Mouse (Mus musculus) naive thymus-derived CD4-positive, alpha-beta T cell, adult 2 months (primary cell): Measurements from ENCODE around the gene Retreg1.
"Not testable (repeated sequence)": the region's sequence is repeated elsewhere in the genome, so short reads cannot be mapped to it uniquely, and the experiment has no call there.

Experiments used
- DNase-seq: peaks from one replicate; pipeline ENCODE4 v3.0.0-alpha.2; 2011; ENCODE audit warnings: low read depth

The Retreg1 gene

DNA sequence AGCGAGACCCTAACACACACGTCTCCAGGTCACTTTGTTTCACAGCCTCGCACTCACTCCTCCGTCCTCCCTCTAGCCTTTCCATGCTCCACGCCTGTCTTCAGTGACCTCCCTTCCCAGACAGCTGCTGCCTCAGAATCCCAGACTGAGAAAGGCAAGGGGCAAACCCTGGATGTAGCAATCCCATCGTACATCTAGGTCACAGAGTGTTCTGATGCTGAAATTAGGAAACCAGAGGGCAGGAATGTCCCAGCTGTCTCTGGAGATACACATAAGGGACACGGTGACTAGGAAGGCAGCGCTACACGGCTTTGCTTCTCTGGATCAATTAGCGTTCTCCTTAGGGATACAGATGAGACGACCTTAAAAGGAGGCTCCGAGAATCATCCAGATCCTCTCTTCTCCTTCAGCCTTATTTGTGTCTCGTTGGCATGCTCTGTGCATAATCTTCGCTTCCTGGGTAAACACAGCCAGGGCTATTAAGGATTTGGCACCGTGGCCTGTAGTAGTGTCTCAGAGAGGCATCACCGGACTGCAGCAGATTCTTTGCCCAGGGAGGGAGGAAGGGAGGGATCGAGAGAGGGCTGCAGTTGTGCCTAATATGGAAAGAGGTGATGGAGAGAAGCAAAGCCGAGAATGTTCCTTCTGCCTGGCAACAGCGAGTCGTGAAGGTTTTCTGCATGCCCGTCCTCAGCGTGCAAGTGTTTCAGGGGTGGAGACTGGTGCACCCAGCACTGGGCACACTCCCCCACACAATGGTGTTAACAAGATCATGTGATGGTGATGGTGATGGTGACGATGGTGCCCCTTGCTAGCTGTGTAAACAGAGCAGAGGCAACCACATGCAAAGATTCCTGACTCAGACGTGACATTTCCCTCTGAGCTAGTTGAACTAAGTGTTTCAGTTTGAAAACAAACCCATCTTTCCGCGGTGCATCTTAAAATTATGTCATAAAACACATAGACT, 105.6 kb downstream of the Retreg1 start:
- DNase-seq, result no peak

DNA sequence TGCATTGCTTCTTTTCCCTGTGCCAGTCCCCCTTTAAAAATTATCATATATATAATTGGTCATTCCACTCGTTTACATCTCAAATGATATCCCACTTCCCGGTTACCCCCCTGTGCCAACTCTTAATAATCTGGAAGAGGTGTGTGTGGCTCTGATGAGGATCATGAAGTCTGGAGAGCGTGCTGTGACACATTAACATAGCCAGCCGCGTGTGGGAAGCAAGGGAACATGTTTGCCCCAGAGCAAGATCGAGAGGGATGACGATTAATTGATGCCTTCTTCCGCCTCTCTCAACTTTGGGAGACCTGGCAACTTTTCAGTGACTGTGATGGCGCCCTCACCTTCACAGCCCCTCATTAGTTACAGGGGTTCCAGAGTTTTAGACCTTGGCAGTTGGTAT, 106.7 kb downstream of the Retreg1 start:
- DNase-seq, result no peak

DNA sequence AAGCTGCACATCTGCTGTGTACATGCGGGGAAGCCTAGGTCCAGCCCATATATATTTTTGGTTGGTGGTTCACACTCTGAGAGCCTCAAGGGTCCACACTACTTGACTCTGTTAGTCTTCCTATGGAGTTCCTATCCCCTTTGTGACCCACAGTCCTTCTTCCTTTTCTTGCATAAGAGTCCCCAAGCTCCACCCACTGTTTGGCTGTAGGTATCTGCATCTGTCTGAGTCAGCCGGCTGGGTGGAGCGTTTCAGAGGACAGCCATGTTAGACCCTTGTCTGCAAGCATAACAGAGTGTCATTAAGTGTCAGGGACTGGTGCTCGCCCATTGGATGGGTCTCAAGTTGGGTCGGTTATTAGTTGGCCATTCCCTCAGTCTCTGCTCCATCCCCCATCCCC, 107.6 kb downstream of the Retreg1 start:
- no peak for DNase-seq

DNA sequence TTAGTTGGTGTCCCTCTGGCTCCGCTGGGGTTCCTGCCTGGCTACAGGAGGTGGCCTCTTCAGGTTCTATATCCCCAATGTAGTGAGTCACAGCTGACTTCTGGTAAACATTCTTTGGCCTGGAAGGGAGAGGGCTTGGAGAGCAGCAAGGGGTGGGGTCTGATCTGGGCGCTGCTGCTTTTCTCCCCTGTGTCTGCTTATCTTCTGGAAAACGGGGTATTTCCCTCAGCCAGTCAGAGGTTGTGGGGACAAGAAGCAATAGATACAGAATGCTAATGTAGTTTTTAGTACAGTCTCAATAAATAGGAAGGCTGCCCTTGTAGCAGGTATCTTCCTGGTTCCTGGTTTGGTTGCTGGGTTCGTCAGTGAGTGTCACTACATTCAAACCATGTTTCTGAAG, 108.1 kb downstream of the Retreg1 start:
- DNase-seq, result no peak

DNA sequence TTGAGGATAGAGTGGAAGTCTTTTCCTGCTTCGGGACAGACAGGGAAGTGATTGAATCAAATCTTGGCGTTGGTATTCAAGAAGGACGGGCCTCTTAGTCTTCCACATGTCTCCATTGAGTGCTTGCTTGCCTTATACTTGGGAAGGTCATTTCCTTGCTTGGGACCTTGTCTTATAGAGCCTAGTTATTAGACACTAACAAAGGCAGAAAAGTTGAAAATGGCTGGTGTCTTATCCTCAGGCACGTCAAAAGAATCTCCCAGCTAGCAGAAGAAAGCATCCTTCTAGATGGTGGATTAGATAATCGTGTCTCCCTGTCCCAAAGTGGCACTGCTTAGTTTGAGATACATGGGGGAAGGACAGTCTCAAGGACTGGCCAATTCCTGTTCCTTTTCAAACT, 113.0 kb downstream of the Retreg1 start:
- DNase-seq, result no peak

DNA sequence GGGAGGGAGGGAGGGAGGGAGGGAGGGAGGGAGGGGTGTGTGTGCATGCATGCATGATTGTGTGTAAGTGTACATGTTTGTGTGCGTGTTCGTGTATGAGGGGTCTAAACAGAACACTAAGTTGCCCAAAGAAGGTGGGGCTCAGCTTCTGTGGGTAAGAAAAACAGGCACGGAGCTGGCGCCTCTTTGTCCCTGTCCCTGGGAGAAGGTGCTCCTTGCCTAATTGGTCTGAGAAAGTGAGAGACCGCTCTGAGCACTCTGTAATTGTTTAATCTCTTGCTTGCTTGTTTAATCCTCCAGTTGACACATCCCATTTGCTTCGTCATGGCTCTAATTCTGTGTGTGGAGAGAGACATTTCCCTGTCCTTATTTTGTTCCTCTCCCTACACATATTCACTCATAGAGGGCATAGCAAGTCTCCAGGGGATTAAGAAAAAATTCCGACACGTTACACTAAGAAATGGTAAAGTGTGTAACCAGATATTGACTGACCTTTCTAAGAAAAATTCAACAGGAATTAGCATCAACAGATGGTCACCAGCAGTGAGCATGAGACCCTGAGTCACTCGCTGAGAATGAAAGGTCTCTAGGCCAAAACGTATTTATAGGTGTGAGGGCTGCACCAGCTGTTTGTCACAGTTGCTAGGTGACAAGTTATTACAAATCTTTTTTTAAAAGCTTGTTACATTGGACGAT, 113.6 kb downstream of the Retreg1 start:
- no peak for DNase-seq

DNA sequence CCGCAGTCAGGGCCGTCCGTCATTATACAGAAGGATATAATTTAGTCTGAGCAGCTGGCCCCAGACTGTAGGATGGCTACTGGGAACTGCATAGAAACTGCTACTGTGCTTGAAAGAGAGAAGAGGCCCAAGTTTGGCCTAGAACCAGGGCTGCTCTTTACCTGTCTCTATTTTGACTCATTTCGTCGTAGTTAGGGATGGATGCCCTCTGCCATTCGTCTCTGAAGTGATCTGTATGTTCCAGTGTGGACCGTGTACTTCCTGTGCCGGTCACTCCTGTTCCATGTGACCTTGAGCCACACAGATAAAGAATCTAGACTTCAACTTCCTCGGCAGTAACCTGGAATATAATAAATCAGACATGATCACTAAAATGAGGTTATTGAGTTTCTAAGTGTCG, 114.7 kb downstream of the Retreg1 start:
- DNase-seq, result no peak

DNA sequence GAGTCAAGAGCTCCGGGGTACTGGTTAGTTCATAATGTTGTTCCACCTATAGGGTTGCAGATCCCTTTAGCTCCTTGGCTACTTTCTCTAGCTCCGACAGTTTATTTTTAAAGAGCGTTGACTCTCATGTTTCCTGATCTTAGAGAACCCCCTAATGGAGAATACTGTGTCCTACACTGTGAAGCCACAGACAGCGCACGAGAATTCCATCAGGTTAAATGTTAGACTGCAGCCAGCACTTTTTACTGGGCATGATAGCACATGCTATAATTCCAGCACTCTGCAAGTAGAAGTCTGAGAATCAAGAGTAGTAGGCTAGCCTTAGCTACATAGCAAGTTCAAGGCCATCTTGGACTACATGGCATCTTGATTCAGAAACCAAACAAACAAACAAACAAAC, 116.4 kb downstream of the Retreg1 start:
- peak; percentile 43 for DNase-seq

DNA sequence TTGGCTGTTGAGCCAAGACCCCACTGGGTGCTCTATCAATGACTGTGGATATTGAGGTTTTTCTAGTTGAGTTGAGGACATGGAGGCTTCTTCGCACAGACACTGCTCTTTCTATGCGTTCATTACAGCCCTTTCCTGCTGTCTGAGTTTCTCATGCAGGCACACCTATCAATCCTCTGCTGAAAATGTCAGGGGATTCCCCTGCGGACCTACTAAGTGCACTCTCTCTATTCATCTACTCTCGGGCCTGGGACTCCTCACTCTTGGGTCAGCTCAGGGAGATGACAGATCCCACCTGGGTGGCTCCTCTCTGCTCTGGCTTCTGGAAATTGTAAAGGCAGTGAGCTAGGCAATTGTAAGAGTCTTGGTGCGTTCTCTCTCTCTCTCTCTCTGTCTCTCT, 117.3 kb downstream of the Retreg1 start:
- no peak for DNase-seq

DNA sequence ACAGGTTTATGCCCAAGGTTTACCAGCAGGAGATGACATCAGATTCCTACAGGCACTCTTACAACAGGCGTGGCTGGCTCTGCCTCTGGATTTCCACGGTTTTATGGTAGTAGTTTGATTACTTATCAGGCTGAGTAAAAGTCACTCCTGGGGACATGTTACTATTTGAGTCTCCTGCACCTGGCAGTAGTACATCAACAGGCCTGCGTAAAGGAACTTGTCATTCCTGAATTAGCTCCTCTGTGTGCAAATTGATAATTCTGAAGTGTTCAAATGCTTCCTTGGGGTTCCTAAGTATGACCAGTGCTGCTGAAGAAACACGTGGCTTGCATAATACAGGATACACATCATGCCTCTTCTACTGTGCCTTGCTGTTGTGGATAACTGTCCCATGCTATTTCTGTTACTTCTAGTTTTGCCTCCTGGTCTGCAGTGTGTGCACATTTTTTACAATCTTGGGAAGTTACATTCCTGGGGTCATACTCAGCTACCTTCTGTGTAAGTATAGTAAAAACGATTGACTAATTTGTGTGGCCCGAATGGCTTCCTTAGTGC, 123.3 kb downstream of the Retreg1 start:
- DNase-seq, result no peak

DNA sequence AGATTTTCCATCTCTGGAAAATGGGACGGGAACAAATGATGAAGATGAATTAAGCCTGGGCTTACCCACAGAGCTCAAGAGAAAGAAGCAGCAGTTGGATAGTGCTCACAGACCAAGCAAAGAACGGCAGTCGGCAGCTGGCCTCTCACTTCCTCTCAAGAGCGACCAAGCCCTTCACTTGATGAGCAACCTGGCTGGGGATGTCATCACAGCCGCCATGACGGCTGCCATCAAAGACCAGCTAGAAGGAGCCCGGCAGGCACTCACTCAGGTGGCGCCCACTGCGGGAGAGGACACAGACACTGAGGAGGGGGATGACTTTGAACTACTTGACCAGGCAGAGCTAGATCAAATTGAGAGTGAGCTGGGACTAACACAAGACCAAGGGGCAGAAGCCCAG, 128.6 kb downstream of the Retreg1 start:
- DNase-seq, result no peak

DNA sequence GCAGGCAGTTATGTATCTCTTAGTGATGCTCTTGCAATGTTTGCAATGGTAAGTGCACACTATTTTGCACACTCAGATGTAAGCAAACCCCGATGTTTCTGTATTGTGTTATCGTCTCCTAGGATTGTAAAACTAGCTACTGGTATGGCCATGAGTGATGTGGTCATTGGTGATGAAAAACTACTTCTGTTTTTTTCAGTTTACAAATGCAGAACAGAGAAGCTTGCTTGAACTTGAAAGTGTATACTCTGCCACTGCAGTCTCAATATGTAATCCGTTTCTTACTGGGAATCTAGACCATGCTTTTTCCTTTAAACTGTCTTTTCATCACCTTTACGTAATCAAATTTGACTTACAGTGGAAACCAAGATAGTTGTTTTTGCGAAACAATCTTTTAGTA, 129.8 kb downstream of the Retreg1 start:
- no peak for DNase-seq

DNA sequence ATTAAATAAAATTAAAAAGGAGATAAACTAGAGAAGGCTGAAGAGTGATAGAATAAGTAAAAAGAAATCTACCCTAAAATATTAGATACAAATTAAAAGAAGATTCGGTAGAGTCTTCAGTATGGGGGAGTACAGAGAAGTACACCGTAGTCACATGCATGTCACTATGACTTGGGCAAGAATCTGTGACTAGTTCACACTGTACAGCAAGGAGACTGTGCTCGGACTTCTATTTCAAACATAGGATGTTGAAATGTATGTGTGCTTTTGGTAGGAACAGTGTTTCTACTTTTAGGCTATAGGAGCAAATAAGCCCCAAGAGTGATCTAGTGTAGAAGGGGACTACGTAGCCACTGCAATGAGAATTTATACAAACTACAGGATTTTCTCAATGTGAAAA, 131.4 kb downstream of the Retreg1 start:
- no peak for DNase-seq

DNA sequence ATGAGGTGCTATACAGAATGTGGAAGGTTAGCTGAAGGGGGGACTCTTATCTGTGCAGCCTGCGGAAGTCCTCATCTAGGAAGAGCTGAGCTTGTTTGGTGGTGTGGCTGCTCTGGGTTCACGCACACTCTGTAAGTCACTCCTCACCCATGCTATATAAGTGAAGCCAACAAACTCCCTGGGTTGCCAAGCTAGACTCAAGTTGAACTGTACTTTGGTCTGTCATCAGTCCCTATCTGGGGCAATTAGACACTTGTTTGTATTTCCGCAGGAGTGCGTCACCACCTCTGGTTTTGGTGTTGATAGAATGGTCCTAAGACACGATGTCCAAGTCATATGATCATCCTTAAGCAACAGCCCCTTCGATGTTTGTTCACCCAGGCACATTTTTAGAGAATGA, 132.8 kb downstream of the Retreg1 start:
- DNase-seq, result no peak

DNA sequence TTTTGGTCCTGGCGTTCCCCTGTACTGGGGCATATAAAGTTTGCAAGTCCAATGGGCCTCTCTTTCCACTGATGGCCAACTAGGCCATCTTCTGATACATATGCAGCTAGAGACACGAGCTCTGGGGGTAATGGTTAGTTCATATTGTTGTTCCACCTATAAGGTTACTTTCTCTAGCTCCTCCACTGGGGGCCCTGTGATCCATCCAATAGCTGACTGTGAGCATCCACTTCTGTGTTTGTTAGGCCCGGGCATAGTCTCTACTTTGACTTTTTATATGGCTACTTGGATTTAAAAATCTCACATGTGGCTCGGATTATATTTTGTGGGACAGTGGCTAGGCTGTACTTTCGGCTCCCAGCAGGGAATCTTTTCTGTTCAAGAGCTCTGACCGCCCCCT, 140.6 kb downstream of the Retreg1 start:
- DNase-seq, result not testable (repeated sequence)

DNA sequence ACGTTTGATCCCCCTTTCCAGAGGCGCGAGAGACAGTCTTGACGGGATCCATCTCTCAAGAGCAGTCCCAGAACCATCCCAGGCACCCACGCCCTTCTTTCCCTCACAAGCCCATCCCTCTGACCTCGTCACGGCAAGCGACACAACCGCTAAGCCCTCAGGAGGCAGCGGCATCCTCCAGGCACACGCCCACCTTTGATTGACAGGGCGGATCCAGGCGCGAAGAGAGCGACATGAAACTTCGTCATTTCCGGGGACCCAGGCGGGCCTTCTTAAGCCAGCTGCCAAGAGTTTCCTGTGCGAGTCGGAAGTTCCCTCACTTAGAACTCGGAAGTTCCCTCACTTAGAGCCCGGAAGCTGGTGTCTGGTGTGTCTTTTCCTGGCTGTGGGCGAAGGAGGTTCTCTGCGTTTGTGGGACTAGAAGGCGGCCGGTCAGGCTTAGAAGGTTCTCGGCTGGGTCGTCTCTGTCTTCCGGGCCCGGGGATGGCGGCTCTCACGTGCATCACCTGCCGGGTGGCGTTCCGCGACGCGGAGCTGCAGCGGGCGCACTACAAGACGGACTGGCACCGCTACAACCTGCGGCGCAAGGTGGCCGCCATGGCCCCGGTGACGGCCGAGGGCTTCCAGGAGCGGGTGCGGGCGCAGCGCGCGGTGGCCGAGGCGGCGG, 141.2 kb downstream of the Retreg1 start, which contains the start of gene Zfp622:
Gene Zfp622, plus strand, starts transcription at position 300 of the 667 bp plus-strand sequence.
- DNase-seq, result peak; percentile 98

DNA sequence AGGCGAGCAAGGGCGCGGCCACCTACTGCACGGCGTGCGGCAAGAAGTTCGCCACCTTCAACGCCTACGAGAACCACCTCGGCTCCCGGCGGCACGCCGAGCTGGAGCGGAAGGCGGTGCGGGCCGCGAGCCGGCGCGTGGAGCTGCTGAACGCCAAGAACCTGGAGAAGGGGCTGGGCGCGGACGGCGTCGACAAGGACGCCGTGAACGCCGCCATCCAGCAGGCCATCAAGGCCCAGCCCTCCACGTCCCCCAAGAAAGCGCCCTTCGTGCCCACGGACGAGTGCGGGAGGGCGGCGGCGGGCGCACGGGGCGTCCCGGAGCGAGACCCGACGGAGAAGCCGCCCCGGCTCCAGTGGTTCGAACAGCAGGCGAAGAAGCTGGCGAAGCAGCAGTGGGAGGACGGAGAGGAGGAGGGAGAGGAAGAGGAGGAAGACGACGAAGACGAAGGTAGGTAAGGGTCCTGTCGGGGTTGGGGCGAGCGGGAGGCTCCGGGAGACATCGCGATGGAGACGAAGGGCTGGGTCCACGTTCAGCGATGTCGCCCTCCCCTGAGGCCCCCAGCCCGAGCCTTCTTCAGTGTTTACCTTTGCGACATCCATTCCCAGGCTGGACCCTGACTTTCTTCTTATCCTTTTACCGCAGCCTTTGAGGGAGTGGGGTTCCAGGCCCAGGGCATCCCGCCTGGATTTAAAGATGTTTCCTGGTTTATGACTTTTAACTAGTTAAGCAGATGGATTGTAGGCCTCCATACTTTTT, 141.9 kb downstream of the Retreg1 start:
- DNase-seq, result no peak

DNA sequence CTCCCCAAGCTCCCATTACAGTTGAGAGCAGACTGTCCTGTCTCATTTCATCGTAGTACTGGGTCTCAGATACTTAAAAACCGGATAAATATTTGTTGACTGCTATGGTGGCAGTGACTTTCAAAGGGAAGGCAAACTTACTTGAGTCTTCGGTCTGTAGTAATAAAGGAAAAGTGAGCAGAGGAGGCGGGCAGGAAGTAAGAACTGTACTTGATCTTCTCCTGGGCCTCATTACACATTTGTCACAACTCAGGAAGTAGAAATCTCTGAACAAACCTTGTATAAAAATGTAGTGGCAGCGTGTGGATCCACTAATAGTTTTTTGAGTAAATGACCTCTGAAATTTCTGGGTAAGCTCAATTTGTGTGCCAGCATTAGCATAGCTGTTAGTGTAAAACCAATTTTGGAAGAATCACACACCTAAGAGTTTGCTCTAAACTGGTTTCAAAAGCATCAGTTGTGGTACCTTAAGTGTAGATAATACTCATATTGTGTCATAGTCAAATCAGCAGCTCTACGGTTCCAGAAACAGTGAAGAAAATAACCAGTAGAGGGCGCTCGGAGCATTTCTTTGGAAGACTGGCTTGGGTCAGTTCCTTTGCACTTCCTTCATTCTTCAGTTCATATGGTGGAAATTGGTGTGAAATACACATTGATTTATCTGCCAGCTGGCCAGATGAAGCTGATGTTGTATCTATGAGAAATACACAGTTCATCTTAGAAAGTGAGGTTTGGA, 150.2 kb downstream of the Retreg1 start:
- peak; percentile 74 for DNase-seq

DNA sequence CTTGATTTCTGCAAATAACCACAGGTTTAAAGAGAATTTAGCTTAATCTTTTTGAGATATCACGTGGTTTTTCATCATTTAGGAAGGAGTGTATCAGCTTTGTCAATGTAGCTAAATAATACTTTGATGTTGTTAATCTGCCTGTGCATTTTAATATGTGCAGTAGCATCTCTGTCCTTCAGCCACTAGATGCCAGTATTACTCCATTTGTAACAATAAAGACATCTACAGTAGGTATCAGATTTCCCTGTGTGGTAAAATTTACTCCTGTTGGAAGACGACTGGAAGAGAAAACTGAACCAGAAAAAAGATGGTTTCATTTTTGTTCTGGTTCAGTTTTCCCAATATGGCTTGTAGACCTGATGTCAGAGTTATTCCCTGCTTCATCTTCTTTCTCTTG, 152.5 kb downstream of the Retreg1 start:
- DNase-seq, result peak; percentile 28

DNA sequence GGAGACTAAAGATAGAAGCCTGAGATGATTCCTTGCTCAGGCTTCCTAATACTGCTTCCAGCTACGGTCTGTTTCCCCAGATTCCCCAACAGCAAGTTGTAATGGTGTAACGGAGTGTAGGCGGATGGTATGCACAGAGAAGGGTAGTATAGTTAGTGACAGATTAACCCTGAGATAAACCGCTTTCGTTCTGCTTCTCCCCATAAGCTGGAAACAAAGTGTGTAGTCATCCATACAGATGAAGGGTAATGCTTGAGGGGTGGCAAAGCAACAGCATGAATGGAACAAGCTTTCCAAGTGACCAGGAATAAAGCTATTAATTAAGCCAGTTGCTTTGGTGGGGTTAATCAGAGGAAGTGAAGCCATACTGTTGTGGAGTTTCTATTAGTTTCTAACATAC, 156.6 kb downstream of the Retreg1 start:
- not testable (repeated sequence) for DNase-seq

DNA sequence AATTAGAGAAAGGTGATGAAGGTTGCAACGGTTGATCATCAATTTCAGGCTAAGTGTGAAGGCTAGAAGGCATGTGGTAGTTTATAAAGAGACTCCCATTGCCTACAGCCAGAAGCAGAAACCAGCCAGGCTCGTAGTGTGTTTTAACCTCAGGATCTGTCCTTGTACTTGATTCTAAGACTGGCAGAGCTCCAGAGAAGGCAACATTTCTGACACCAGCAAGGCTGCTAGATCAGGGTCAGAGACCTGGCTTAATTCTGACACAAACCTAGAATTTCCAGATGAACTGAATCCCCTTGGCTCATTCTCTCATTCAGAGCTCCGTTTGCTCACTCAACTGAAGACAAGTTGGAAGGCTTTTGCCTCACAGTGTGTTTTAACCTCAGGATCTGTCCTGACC, 165.6 kb downstream of the Retreg1 start:
- no peak for DNase-seq
